Mouse (Mus musculus) embryonic facial prominence, embryonic 12.5 days (tissue): ENCODE data around the gene Adora3. TPM values are rescaled to one million over a fixed set of nuclear protein-coding genes. Genes with fewer than 3 reads are reported as not detected.

Experiments used
- ATAC-seq: fragments of 200-750 bp; cut with Nextera tagmentation; 2 replicates; pipeline ENCODE4 v1.8.0; 2017; ENCODE audit not compliant: insufficient number of reproducible peaks, insufficient read depth, low FRiP score, low TSS enrichment
- H3K27ac ChIP-seq: fragments of 300-500 bp; sonication (generic); 2 replicates; pipeline ENCODE4 v1.5.1; 2016; ENCODE audit warnings: mild to moderate bottlenecking
- H3K27me3 ChIP-seq: fragments of 300-500 bp; sonication (generic); 2 replicates; pipeline ENCODE4 v1.6.1; 2016; ENCODE audit warnings: mild to moderate bottlenecking, moderate library complexity
- H3K36me3 ChIP-seq: fragments of 300-500 bp; sonication (generic); 2 replicates; pipeline ENCODE4 v1.6.1; 2016; ENCODE audit warnings: mild to moderate bottlenecking
- H3K4me1 ChIP-seq: fragments of 300-500 bp; sonication (generic); 2 replicates; pipeline ENCODE4 v1.6.1; 2016
- H3K4me2 ChIP-seq: fragments of 300-500 bp; sonication (generic); replicated peaks from 2 replicates; pipeline ENCODE4 v1.6.1; 2016; ENCODE audit warnings: mild to moderate bottlenecking, moderate library complexity
- H3K4me3 ChIP-seq: fragments of 300-500 bp; sonication (generic); 2 replicates; pipeline ENCODE4 v1.5.1; 2016; ENCODE audit warnings: mild to moderate bottlenecking
- H3K9ac ChIP-seq: fragments of 300-500 bp; sonication (generic); 2 replicates; pipeline ENCODE4 v1.6.1; 2016; ENCODE audit warnings: mild to moderate bottlenecking, moderate library complexity
- H3K9me3 ChIP-seq: fragments of 300-500 bp; sonication (generic); 2 replicates; pipeline ENCODE4 v1.6.1; 2016; ENCODE audit warnings: mild to moderate bottlenecking, moderate library complexity
- WGBS: fragments of 180-500 bp; shearing (Covaris S2); methylation state at CpG from one replicate; pipeline ENCODE4 v1.1.7; 2016; 5-methylcytosine and 5-hydroxymethylcytosine counted together
- polyA plus RNA-seq: library from polyadenylated mRNA; unstranded; fragments of >200 nt; fragmentation: Nextera tagmentation; extraction: Ambion mirVana; gene quantifications from 2 replicates; pipeline ENCODE4 v1.2.1, GENCODE M21; 2016

Adora3 gene
- polyA plus RNA-seq, 1 experiment from 2014 or later: 0.26 TPM

GRCm38 (mm10) chr3:105877252-105877803, 6.7 kb downstream of the Adora3 start:
- Histone ChIP-seq H3K36me3 (no peaks in the 10 kb centered on the region), H3K4me3 (no peak overlapping the region), H3K4me1 (peaks cover 2% of the 10 kb centered on the region; the same call in 1 of the 2 replicates), H3K27ac (no peak overlapping the region), H3K9me3 (no peaks in the 10 kb centered on the region), H3K9ac (no peak overlapping the region), H3K4me2 (no peak overlapping the region), H3K27me3 (no peaks in the 10 kb centered on the region)
- WGBS: 86% methylated on average over 6 of the region's 6 CpGs
- no peak for ATAC-seq

GRCm38 (mm10) chr3:105877919-105878318, 7.3 kb downstream of the Adora3 start:
- no peak overlapping the region for H3K9ac ChIP-seq
- H3K4me1 ChIP-seq: no peaks in the 10 kb centered on the region
- 78% methylated on average over 2 of the region's 2 CpGs for WGBS
- H3K27me3 ChIP-seq: no peaks in the 10 kb centered on the region
- no peak overlapping the region for H3K4me3 ChIP-seq
- H3K9me3 ChIP-seq: no peaks in the 10 kb centered on the region
- no peak for ATAC-seq
- no peak overlapping the region for H3K27ac ChIP-seq
- no peak overlapping the region for H3K4me2 ChIP-seq
- no peaks in the 10 kb centered on the region for H3K36me3 ChIP-seq

- WGBS: 79% methylated on average over 8 of the region's 8 CpGs
- Histone ChIP-seq H3K4me2 (no peak overlapping the region), H3K4me3 (no peak overlapping the region), H3K4me1 (no peaks in the 10 kb centered on the region), H3K27ac (no peak overlapping the region), H3K36me3 (no peaks in the 10 kb centered on the region), H3K9ac (no peak overlapping the region), H3K27me3 (no peaks in the 10 kb centered on the region), H3K9me3 (no peaks in the 10 kb centered on the region)
- no peak for ATAC-seq
Measured at GRCm38 (mm10) chr3:105878751-105879150, 8.1 kb downstream of the Adora3 start.

- H3K4me1 ChIP-seq: no peaks in the 10 kb centered on the region
- H3K4me3 ChIP-seq: no peak overlapping the region
- ATAC-seq: no peak
- 58% methylated on average over 3 of the region's 3 CpGs for WGBS
- H3K9me3 ChIP-seq: no peaks in the 10 kb centered on the region
- no peak overlapping the region for H3K27ac ChIP-seq
- H3K27me3 ChIP-seq: no peaks in the 10 kb centered on the region
- H3K36me3 ChIP-seq: no peaks in the 10 kb centered on the region
- no peak overlapping the region for H3K9ac ChIP-seq
- no peak overlapping the region for H3K4me2 ChIP-seq
Measured at GRCm38 (mm10) chr3:105880419-105880818, 9.8 kb downstream of the Adora3 start.

- 89% methylated on average over 7 of the region's 7 CpGs for WGBS
- no peak overlapping the region for H3K4me3 ChIP-seq
- no peak overlapping the region for H3K4me2 ChIP-seq
- H3K36me3 ChIP-seq: no peaks in the 10 kb centered on the region
- ATAC-seq: no peak
- no peak overlapping the region for H3K9ac ChIP-seq
- no peak overlapping the region for H3K27ac ChIP-seq
- H3K27me3 ChIP-seq: no peaks in the 10 kb centered on the region
- no peaks in the 10 kb centered on the region for H3K4me1 ChIP-seq
- H3K9me3 ChIP-seq: no peaks in the 10 kb centered on the region
Measured at GRCm38 (mm10) chr3:105882105-105882504, 11.4 kb downstream of the Adora3 start.

GRCm38 (mm10) chr3:105883111-105883510, 12.5 kb downstream of the Adora3 start:
- WGBS: 92% methylated on average over 2 of the region's 2 CpGs
- no peaks in the 10 kb centered on the region for H3K4me1 ChIP-seq
- no peak for ATAC-seq
- no peak overlapping the region for H3K4me2 ChIP-seq
- H3K9me3 ChIP-seq: no peaks in the 10 kb centered on the region
- no peaks in the 10 kb centered on the region for H3K27me3 ChIP-seq
- H3K9ac ChIP-seq: no peak overlapping the region
- no peak overlapping the region for H3K4me3 ChIP-seq
- H3K27ac ChIP-seq: no peak overlapping the region
- no peaks in the 10 kb centered on the region for H3K36me3 ChIP-seq

- Histone ChIP-seq H3K9me3 (no peaks in the 10 kb centered on the region), H3K36me3 (no peaks in the 10 kb centered on the region), H3K27me3 (no peaks in the 10 kb centered on the region), H3K27ac (no peak overlapping the region), H3K4me3 (no peak overlapping the region), H3K4me1 (peaks cover 11% of the 10 kb centered on the region; the same call in 1 of the 2 replicates), H3K9ac (no peak overlapping the region), H3K4me2 (no peak overlapping the region)
- 67% methylated on average over 3 of the region's 3 CpGs for WGBS
- no peak for ATAC-seq
Measured at GRCm38 (mm10) chr3:105888961-105889360, 18.3 kb downstream of the Adora3 start.

- Histone ChIP-seq H3K27ac (no peak overlapping the region), H3K4me1 (peaks cover 24% of the 10 kb centered on the region; the same call in 1 of the 2 replicates), H3K27me3 (no peaks in the 10 kb centered on the region), H3K9me3 (no peaks in the 10 kb centered on the region), H3K36me3 (no peaks in the 10 kb centered on the region), H3K9ac (no peak overlapping the region), H3K4me2 (no peak overlapping the region), H3K4me3 (no peak overlapping the region)
- ATAC-seq: no peak
- 76% methylated on average over 4 of the region's 4 CpGs for WGBS
Measured at GRCm38 (mm10) chr3:105890220-105890619, 19.6 kb downstream of the Adora3 start.

- no peaks in the 10 kb centered on the region for H3K9me3 ChIP-seq
- no peaks in the 10 kb centered on the region for H3K36me3 ChIP-seq
- H3K4me1 ChIP-seq: peaks cover 25% of the 10 kb centered on the region; the same call in 1 of the 2 replicates
- no peaks in the 10 kb centered on the region for H3K27me3 ChIP-seq
- ATAC-seq: no peak
- no peak overlapping the region for H3K4me3 ChIP-seq
- WGBS: 72% methylated on average over 3 of the region's 3 CpGs
- no peak overlapping the region for H3K27ac ChIP-seq
- no peak overlapping the region for H3K4me2 ChIP-seq
- H3K9ac ChIP-seq: no peak overlapping the region
Measured at GRCm38 (mm10) chr3:105891141-105891540, 20.5 kb downstream of the Adora3 start.

GRCm38 (mm10) chr3:105891760-105892571, 21.3 kb downstream of the Adora3 start:
- H3K27me3 ChIP-seq: no peaks in the 10 kb centered on the region
- H3K9me3 ChIP-seq: no peaks in the 10 kb centered on the region
- no peak overlapping the region for H3K27ac ChIP-seq
- no peak overlapping the region for H3K4me2 ChIP-seq
- H3K4me3 ChIP-seq: no peak overlapping the region
- 73% methylated on average over 10 of the region's 10 CpGs for WGBS
- no peak overlapping the region for H3K9ac ChIP-seq
- H3K36me3 ChIP-seq: no peaks in the 10 kb centered on the region
- ATAC-seq: no peak
- peaks cover 25% of the 10 kb centered on the region; the same call in 1 of the 2 replicates for H3K4me1 ChIP-seq

- ATAC-seq: 0 out of 2 replicates have a peak, but pooled peaks have one; percentile 9
Measured at GRCm38 (mm10) chr3:105892572-105893495, 22.2 kb downstream of the Adora3 start.

More at GRCm38 (mm10) chr3:105892572-105893495, 22.2 kb downstream of the Adora3 start:
- Histone ChIP-seq H3K36me3 (no peaks in the 10 kb centered on the region), H3K9me3 (no peaks in the 10 kb centered on the region), H3K9ac (no peak overlapping the region), H3K4me1 (peaks cover 25% of the 10 kb centered on the region; the same call in 1 of the 2 replicates), H3K4me2 (no peak overlapping the region), H3K27ac (no peak overlapping the region), H3K4me3 (no peak overlapping the region), H3K27me3 (no peaks in the 10 kb centered on the region)
- WGBS: 75% methylated on average over 19 of the region's 19 CpGs
